Mouse (Mus musculus) liver, embryonic 14.5 days (tissue): ENCODE measurements around the gene Art4.

ENCODE experiments used
- CTCF ChIP-seq: IDR thresholded peaks from 2 replicates; pipeline ENCODE4 v1.5.1; 2016; ENCODE audit warnings: antibody characterized with exemption, low read depth, control low read depth
- EP300 ChIP-seq: IDR thresholded peaks from 2 replicates; pipeline ENCODE4 v1.6.1; 2016; ENCODE audit warnings: antibody characterized with exemption, low read depth

DNA sequence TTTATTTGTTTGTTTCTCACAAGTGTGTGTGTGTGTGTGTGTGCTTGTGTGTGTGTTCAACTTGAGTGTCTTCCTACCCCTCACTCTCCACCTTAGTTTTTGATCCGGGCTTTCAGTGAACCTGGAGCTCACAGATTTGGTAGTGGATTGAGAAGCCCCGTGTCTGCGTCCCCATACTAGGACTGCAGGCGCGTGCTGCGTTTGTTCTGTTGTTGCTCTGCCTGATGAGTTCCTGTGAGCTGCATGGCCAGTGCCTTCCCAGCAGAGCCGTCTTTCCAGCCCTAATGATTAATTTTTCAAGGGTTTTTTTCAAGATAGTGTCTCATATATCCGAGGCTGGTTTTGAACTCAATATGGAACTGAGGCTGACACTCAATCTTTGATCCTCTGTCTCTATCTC lies 887 bp upstream of the Art4 start:
- TF ChIP-seq CTCF (no peak), EP300 (no peak)
